Mouse (Mus musculus) left cerebral cortex, postnatal 4 days (tissue): ENCODE measurements around the gene Ece1. TPM values are rescaled to one million over a fixed set of nuclear protein-coding genes. Genes with fewer than 3 reads are reported as not detected.
A peak's percentile ranks its signal among the peaks of the same experiment; 100 is the strongest.

ENCODE experiments used
- DNase-seq: peaks from one replicate; pipeline ENCODE4 v3.0.0-alpha.2; 2022
- intact Hi-C: fragments of 180-260 bp; cut with DNase I; formaldehyde crosslinking; loops from one replicate; pipeline ENCODE4 v1.15.1; 2025
- total RNA-seq, 2 experiments: library from RNA; stranded (reverse); gene quantifications; 2 replicates each; pipeline ENCODE4 v1.2.3; 2021

Ece1 gene
- total RNA-seq, 2 experiments from 2014 or later = 47.3 to 49.5 TPM

DNA sequence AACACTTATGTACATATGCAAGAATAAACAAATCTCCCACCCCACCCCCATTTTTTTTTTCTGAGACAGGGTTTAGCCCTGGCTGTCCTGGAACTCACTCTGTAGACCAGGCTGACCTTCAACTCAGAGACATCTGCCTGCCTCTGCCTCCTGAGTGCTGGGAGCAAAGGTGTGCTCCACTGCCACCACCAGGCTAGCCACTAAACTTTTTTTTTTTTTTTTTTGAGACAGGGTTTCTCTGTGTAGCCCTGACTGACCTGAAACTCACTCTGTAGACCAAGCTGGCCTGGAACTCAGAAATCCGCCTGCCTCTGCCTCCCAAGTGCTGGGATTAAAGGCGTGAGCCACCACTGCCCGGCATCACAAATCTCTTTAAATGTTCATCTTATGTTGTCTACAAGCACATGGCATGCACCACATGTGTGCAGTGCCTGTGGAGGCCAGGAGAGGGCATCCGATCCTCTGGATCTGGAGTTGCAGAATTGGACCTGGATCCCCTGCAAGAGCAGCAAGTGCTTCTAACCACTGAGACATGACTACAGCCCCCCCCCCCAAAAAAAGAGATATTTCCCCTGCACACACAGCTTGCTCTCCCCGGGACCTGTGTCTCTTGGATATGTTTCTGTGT is 48.5 kb downstream of the Ece1 start:
- intact Hi-C loops = no loop called here
- DNase-seq = peak; percentile 56

DNA sequence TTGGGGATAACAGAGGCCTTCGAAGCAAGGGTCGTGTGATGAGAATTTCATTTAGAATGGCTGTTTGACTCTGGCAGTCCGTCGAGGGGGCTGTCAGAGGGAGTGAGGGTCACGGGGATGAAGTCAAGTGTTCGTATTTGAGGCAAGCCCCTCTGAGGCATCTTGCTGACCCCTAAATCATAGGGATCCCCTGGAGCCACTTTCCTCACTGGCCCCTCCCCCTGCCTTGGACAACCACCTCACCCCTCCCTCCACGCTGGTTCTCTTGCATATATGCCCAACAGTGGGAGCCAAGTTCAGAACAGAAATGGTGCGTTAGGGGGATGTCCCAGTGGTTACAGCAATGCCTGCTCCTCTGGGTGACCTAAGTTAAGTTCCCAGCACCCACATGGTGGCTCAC is 49.6 kb downstream of the Ece1 start:
- no peak for DNase-seq
- intact Hi-C loops = no loop called here

DNA sequence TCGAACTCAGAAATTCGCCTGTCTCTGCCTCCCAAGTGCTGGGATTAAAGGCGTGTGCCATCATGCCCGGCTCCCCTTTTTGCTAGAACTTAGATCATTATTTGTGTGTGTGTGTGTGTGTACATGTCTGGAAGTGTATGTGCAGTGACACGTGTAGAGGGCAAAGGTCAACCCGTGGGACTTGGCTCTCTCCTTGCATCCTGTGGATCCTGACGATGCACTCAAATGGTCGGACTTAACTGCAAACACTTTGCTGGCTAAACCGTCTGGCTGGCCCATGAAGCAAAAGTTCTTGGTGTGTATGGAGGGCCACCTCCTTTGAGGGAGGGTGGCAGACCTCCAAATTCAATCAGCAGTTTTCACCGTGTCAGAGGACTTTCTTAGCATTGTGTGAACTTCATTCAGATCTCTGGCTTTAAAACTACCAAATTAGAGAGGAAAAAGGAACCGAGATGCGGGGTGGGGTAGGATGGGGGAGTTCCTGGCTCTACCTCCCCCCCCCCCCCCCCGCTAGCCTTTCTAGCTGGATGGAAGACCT is 50.8 kb downstream of the Ece1 start:
- no peak for DNase-seq
- intact Hi-C loops = no loop called here

DNA sequence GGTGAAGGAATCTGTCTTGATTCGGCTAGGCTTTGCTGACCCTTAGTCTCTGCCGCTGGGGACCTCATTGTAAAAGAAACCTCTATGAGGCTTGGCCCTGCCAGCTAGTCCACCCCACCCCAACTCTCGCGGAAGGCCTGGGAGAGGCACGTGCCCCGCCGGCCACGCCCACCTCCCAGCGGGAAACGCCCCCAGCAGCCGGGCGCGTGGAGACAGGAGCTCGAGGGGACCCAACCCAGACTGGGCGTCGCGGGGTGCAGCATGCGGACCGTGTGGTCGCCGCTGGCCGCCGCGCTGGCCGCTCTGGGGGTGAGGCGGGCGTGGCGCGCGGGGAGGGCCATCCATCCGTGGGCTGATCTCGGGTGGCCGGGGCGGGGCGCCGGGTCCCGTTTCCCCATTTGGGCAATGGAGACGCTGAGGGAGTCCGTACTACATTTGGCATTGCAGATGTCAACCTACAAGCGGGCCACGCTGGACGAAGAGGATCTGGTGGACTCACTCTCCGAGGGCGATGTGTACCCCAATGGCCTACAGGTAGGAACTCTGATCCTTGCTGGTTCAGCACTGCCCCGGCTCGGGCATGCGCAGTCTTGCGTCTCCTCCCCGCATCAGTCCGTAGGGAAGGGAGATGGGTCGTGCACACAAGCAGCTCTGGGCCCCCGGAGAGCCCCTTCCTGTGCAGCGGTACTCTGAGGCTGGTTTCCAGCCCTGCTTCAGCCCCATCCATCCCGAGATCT is 51.5 kb downstream of the Ece1 start:
- intact Hi-C loops = no loop called here
- peak; percentile 67 for DNase-seq

DNA sequence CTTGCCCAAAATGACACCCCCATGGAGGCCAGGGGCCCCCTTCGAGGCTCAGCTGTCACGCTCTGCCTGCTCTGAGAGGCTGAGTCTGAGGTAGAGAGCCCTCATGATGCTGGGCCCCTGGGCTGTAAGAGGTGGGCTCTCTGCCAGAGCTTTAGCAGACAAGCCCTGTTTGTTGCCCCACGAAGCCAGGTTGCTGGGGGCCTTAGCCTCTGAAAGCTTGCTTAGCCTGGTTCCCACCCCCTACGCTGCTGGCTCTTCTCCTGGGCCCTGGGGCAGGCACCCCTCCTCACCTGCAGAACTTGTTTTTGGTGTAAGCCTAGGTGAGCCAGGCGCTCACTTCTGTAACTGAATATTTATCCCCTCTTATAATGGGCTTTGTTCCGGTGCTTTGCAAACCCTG is 55.6 kb downstream of the Ece1 start:
- no peak for DNase-seq
- intact Hi-C loops = no loop called here

DNA sequence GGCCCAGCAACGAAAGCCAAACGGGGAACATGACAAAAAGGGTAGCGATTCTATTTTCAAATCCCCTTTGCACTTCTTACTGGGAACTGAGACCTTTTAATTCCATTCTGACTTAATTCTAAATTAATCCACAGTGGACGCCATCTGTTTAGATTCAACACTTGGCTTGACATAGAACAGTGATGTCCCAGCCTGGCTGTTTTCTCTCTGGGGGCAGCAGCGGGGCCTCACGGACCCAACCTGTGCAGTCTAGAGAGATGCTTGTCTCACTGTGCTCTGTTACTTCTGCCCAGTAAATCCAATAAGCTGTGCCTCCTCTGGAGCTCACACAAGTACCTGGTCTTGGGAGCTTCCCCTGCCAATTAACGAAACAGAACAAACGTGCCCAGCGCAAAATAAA is 56.5 kb downstream of the Ece1 start:
- intact Hi-C loops = no loop called here
- DNase-seq = no peak

DNA sequence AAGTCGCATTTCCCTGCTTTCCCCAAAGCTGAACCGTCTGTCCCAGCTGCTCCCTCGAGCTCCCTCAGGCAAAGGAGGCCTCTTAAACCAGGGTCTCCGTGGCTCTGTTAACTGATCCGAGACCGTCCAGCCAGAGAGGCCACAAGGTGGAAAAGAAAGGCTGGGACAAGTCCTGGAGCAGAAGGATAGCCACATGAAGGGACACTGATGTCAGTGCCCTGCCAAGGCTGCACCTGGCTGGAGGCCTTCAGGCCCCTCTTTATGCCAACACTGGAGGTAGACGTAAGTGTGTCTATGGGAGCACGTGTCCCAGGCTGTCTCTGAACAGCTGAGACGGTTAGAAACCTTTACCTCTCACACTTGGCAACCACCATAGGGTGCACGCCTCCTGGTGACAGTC is 57.1 kb downstream of the Ece1 start:
- intact Hi-C loops = no loop called here

DNA sequence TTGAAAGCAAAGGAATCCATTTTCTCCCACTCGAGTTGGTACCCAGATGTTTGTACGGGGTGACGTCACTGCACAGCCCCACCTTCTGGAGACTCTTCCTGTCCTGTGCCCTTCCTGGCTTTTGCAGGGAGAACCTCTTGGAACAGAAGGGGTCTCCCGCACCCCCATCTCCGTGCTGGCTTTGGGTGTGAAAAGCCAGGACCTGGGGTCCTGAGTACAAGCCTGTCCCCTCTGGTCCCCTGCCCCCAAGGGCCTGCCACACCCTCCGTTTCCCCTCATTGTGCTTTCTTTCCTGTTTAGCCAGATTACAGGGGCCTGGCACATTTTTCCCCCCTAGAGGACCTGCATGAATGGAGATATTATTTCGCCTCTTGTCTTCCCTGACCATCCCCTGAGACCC is 58.0 kb downstream of the Ece1 start:
- intact Hi-C loops = no loop called here
- DNase-seq = no peak

More for the DNA sequence above, 57.1 kb downstream of the Ece1 start:
- DNase-seq = no peak

DNA sequence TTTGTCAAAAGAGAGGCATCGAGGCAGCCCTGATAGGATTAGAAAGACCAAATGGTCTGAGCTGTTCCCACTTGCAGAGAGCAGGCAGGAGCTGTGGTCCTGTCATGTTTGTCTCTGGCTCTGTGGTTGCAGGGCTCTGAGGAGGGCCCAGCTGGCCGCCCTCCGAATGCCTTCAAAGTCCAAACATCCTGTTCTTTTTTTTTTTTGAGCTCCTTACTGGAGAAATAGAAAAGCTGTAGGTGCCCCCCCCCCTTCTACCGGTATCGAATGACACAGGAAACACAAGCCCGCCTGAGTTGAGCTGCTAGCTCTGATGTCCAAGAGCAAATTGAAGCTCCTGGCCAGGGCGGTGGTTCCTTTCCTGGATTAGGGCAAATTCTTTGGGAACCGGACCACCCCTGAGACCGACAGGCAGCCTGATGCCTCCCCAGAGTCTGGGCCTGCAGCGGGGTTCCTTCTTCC is 58.5 kb downstream of the Ece1 start:
- intact Hi-C loops = no loop called here
- DNase-seq = no peak

DNA sequence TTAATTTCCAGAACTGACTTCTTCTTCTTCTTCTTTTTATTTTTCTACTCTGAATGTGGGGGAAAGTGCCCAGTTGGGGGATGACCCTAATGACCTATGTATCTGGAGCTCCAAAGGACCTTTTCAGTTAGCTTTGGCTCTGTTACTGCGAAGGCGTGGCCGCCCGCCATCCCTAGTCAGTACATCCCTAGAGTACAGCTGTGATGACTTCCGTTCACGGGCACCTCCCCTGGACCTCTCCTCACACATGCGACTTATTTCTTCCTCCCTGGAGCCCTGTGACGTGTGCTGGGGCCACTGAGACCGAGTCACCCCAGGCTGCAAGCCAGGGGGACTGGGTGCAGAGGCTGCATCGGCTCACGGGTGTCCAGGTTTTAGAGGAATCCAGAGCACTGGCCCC is 59.5 kb downstream of the Ece1 start:
- no peak for DNase-seq
- intact Hi-C loops = no loop called here

DNA sequence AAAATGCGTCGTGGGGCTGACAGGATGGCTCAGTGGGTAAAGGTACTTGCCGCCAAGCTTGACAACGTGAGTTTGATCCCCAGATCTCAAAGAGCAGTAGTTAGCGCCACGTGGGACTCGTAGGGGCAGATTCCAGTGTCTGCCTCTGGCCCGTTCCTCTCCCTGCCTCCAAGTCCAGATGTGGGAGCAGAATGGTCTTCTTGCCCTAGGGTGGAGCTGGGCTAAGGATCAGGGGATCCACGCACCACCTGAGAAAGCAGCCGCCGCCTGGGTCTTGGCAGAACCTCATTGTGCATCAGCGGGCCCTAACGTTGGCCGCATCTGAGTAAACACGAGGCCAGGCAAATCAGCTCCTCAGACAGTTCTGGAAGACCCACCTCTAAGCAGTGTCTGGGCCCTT is 61.0 kb downstream of the Ece1 start:
- DNase-seq = no peak
- intact Hi-C loops = no loop called here

DNA sequence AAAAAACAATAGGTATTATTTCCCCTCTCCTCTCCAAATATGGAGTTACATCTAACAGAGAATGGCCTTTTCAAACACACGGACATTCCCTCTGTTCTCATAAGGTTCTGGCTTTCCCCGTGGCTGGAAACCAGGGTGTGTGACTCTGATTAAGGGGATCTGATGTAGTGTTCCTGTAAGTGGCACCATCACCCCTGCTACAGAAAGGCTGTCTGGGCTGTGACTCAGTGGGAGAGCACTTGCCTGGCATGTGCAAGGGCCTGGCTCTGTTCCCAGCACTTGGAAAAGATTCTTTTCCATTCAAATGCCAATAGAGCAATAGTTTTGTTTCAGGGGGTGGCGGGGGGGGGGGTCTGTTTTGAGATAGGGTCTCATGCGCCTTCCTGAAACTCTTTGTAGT is 63.1 kb downstream of the Ece1 start:
- intact Hi-C loops = no loop called here

DNA sequence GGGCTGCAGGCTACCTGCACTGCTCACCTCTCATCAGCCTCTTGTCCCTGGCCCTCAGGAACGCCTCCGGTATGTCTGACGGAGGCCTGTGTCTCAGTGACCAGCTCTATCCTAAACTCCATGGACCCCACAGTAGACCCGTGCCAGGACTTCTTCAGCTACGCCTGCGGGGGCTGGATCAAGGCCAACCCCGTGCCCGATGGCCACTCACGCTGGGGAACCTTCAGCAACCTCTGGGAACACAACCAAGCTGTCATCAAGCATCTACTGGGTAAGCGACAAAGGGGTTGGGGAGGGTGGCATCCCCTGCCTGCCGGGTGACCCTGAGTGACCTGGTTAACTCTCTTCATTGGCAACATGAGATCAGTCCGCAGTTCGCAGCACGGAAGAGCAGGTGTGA is 64.1 kb downstream of the Ece1 start:
- peak; percentile 68 for DNase-seq
- intact Hi-C loops = no loop called here

More for the DNA sequence above, 63.1 kb downstream of the Ece1 start:
- DNase-seq = no peak

DNA sequence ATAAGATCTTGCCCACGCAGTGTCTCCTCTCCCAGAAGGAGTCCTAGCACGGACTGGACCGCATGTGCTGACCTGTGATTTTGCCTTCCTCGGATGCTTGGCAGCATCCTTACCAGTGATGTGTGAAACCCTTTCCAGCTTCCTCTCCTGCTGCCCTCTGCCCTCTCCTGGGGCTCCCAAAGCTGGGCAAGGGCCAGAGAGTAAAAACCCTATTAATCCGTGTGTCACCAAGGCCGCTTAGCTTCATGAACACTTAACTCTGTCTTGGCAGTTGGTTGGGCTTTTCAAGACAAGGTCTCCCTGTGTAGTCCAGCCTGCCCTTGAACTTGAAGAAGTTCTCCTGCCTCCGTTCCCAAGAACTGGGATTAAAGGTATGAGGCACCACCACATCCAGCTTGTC is 65.1 kb downstream of the Ece1 start:
- intact Hi-C loops = no loop called here
- DNase-seq = no peak

DNA sequence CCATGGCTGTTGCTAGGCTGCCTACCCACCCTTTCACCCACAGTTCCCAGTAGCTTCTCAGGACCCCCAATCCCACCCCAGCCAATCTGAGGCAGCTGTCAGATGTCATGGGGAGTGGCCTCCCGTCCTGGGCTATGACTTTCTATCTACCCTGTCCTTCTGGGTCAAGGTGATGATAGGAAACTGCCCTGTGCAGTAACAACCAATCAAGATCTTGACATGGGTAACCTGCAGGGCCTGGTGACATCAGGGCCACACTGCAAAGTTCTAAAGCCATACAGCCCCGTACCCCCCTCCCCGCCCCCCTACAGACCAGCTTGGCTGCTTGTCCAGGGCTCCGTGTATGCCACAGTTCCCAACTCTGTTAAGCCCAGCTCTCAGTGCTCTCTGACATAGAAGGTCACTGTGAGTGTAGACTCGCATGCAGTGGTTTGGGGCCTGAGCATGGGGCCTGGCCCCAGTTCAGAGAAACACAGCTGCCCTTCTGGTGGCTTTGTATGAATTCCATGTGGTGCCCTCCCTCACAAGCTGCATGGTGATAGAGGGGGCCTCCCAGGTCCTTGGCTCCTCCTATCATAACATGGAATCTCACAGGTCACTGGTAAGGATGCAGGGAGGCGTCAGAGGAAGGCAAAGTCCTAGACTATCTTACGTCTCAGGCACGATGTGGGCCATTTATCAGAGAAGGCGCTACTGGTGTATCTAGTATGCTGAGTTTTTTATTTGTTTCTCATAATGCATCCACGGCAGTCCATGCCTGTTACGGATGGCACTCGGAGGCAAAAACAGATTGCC is 65.9 kb downstream of the Ece1 start:
- no peak for DNase-seq
- intact Hi-C loops = no loop called here

DNA sequence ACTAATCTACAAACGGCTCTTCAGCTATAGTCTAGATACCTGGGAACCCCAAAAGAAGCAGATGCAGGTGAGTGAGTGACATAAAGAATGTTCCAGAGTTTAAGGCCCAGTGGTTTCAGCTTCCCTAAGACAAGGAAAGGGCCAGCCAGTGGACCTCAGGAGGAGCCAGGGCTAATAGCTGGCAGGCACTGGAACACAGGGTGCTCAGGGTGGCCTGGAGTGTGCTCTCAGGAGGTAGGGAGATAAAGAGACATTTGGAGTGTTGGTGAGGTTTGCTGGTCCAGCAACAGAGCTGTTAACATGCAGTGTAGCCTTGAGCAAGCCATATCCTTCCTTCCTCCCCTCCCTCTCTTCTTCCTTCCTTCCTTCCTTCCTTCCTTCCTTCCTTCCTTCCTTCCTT is 66.8 kb downstream of the Ece1 start:
- no peak for DNase-seq
- intact Hi-C loops = no loop called here

DNA sequence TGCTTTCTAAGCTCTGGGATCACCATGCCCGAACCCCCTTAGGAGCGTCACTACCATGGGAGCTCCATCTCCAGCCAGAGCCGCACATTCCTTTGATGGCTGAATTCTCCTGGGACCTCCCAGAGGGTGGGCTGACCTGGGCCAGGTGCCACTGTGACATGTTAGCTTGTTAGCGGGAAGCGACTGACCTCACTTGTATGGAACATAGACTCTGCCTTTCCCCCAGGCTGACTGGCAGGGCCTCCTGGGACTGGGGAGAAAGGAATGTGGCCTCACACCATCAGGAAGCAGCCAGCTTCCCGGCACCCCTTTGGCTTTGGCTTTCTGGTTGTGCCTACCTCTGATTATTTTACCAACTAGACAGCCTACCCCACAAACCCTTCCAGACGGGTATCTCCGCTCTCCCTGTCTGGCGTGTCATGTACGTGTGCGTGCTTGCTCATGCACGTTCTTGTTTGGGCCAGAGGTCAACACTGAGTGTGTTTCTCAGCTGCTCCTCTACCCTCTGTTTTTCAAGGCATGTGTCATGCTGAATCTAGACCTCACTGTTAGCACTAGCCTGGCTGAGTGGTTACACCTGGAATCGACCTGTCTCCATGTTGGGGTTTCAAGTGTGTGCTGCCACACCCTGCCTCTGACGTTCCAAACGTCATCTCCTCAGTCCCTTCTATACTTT is 67.4 kb downstream of the Ece1 start:
- intact Hi-C loops = no loop called here
- no peak for DNase-seq

DNA sequence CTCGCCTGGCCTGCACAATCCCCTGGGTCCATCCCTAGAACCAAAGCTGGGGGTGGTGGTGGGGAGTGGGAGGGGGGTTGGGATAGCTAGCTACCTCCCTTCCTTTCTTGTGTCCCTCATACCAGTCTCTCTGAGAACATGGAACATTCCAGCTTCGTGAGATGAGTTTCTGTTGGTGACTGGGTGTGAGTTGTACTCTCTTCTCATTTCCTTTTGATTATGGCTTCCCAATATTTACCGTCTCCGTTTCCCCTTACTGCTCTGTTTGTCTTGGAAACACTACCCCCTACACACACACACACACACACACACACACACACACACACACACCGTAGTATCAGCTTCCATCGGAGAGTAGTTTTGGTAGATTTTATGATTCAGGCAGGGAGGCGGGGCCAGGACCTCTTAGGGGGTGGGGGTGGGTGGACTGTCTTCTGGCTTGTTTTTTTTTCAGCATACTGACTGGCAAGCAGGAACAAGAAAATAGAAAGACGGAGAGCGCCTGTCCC is 68.5 kb downstream of the Ece1 start:
- intact Hi-C loops = no loop called here
- no peak for DNase-seq

DNA sequence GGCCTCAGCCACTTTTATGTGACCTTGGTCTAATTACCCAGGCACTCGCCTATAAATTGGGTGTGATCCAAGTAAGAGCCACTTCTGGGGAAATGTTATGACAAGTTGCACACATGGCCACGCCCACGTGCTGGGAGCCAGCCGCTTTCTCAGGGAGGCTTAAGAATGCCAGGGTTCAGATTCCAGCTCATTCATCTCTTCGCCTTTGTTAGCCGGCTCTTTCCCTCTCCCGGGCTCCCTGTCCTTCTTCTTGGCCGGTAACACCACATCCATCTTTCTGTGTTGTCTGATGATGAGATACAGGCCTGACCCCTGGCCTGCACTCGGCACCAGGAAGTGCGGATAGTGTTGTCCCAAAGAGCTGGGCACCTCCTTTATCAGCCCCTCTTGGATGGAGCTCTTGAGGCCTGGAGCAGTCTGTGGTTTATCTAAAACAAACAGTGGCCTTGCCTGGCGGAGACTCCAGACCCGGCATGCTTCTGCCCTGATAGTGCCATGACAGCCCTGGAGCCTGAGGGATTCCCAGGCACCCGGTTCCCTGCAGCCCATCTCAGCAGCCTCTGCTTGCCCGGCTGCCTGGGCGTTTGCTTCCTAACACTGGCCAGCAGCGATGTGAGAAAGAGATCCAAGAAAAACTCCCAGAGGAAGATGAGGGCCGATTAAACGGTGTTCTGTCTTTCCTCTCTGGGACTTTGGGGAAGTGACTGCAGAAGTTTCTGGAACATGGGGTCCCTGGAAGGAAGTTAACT is 69.1 kb downstream of the Ece1 start:
- peak; percentile 55 for DNase-seq
- intact Hi-C loops = no loop called here

DNA sequence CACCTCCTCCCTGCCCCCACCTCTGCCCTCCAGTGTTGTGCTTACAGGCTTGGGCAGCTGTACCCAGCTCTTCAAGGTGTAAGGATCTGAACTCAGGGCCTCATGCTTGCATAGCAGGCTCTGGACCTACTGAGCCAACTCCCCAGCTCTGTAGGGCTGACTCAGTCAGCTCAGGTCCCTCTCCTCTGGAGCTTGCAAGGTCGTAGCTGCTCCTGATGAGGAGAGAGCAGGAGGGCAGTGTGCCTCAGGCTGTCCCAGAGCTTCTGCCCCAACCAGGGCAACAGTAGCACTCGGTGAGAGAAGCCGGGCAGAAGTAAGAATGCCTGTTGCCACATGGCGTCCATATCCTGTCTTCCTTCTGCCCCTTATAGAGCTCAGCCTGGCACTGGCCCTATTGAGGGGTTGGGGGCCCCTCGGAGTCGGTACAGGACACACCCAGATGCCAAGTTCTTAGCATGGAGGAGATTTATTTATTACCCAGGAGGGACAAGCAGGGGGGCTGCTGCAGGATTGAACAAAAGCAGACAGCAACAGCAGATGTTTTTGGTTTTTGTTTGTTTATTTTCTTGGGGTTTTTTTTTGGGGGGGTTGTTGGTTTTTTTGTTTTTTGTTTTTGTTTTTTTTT is 70.6 kb downstream of the Ece1 start:
- intact Hi-C loops = no loop called here
- no peak for DNase-seq
